Comparison of ENCODE assay signal across 19 mouse cellular contexts in genomic region chr19:29410619-29411018, GRCm38 (mm10). TPM values are rescaled to one million over a fixed set of nuclear protein-coding genes. Genes with fewer than 3 reads are reported as not detected.
"Had no signal": no experiment of that assay in that cellular context is flagged by ENCODE, and none has a peak within 500 bp of the region (broad histone marks: within the 10 kb centered on the region; RNA-seq: fewer than 3 reads in every experiment).

Gene Pdcd1lg2, plus strand, starts transcription at chr19:29410919.

- H3K9me3 ChIP-seq: midbrain, embryonic 10.5 days; midbrain, embryonic 12.5 days; neural tube, embryonic 12.5 days; stomach, embryonic 15.5 days had no signal

- H3K9ac ChIP-seq: lung, embryonic 14.5 days; midbrain, embryonic 12.5 days; neural tube, embryonic 12.5 days; stomach, embryonic 15.5 days had no signal

- H3K27ac ChIP-seq: midbrain, embryonic 10.5 days; midbrain, embryonic 12.5 days; neural tube, embryonic 12.5 days; stomach, embryonic 15.5 days; stomach, postnatal 0 days had no signal

- H3K27me3 ChIP-seq: midbrain, embryonic 12.5 days; neural tube, embryonic 12.5 days; stomach, embryonic 15.5 days had no signal

- H3K4me2 ChIP-seq: lung, embryonic 14.5 days; midbrain, embryonic 12.5 days; neural tube, embryonic 12.5 days; stomach, embryonic 15.5 days had no signal

- H3K4me1 ChIP-seq: midbrain, embryonic 10.5 days; midbrain, embryonic 12.5 days; neural tube, embryonic 12.5 days; stomach, embryonic 15.5 days had no signal

- DNase-seq: lung, adult 18-20 months; lung, embryonic 14.5 days; lung, postnatal 10 days; lung, postnatal 4 days; midbrain, embryonic 14.5 days; right cerebral cortex, postnatal 14 days; thymus, adult 2 months; thymus, postnatal 25 days; thymus, postnatal 4 days had no signal

- H3K4me3 ChIP-seq: midbrain, embryonic 10.5 days; midbrain, embryonic 12.5 days; myocyte; neural tube, embryonic 12.5 days; stomach, embryonic 15.5 days had no signal

- ATAC-seq: midbrain, embryonic 16.5 days had no signal

- H3K36me3 ChIP-seq: midbrain, embryonic 10.5 days; midbrain, embryonic 12.5 days; neural tube, embryonic 12.5 days; stomach, embryonic 15.5 days had no signal

RNA-seq across cellular contexts. Expression of gene Pdcd1lg2, which starts in this region (rescaled TPM):
- total RNA-seq: megakaryocyte-erythroid progenitor cell, adult 5-6 weeks had no signal
- polyA plus RNA-seq: lung, embryonic 14.5 days; lung, embryonic 16.5 days; midbrain, embryonic 10.5 days; midbrain, embryonic 12.5 days; midbrain, embryonic 14.5 days; midbrain, embryonic 16.5 days; myocyte; neural tube, embryonic 12.5 days; neural tube, embryonic 14.5 days; stomach, embryonic 15.5 days had no signal
